Mouse (Mus musculus): ENCODE measurements around the gene Fcrl5.

GRCm38 (mm10) chr3:87530234-87530633, 94.7 kb downstream of the Fcrl5 start:
- TF ChIP-seq CTCF (IDR thresholded peaks at IDR 0.05; ENCODE audit: control insufficient read depth, insufficient read depth, insufficient read length) = no peak
- TF ChIP-seq USF1 (IDR thresholded peaks at IDR 0.05; ENCODE audit: low read depth) = no peak
- TF ChIP-seq MAX (IDR thresholded peaks at IDR 0.05) = no peak
- no peak for TF ChIP-seq FOSL1 (IDR thresholded peaks at IDR 0.05; ENCODE audit: insufficient read depth, low read length, poor library complexity, severe bottlenecking)
- TF ChIP-seq MYOG (IDR thresholded peaks at IDR 0.05; ENCODE audit: control insufficient read depth, extremely low read depth, insufficient read length) = no peak

Measured in C2C12 (cell line).